ENCODE assay signal across 23 mouse cellular contexts in genomic region chrX:99662566-99662965, GRCm38 (mm10).
"Had no signal": no experiment of that assay in that cellular context is flagged by ENCODE, and none has a peak within 500 bp of the region (broad histone marks: within the 10 kb centered on the region; RNA-seq: fewer than 3 reads in every experiment).

No protein-coding gene starts in this region.

- H3K4me1 ChIP-seq: liver, embryonic 12.5 days; liver, embryonic 15.5 days; midbrain, embryonic 12.5 days; midbrain, embryonic 15.5 days; neural tube, embryonic 12.5 days; neural tube, embryonic 15.5 days had no signal

- ATAC-seq: liver, embryonic 12.5 days; midbrain, embryonic 15.5 days had no signal

- H3K9ac ChIP-seq: limb, embryonic 13.5 days; liver, embryonic 12.5 days; liver, embryonic 15.5 days; midbrain, embryonic 12.5 days; midbrain, embryonic 15.5 days; neural tube, embryonic 12.5 days; neural tube, embryonic 15.5 days had no signal

- H3K4me3 ChIP-seq: layer of hippocampus, adult 2 months; limb, embryonic 13.5 days; liver, embryonic 12.5 days; liver, embryonic 15.5 days; midbrain, embryonic 12.5 days; midbrain, embryonic 15.5 days; neural tube, embryonic 12.5 days; neural tube, embryonic 15.5 days had no signal

- H3K36me3 ChIP-seq: limb, embryonic 13.5 days; liver, embryonic 12.5 days; liver, embryonic 15.5 days; midbrain, embryonic 12.5 days; midbrain, embryonic 15.5 days; neural tube, embryonic 12.5 days; neural tube, embryonic 15.5 days had no signal

- DNase-seq: kidney, adult 2 months; kidney, postnatal 25 days; layer of hippocampus, adult 9-11 months; liver; lung, adult 18-20 months; lung, postnatal 14 days; lung, postnatal 4 days; right cerebral cortex, adult 18-20 months; right cerebral cortex, postnatal 14 days; right cerebral cortex, postnatal 4 days; thymus, adult 2 months; thymus, postnatal 14 days; thymus, postnatal 4 days had no signal

- H3K9me3 ChIP-seq: limb, embryonic 13.5 days; liver, embryonic 12.5 days; liver, embryonic 15.5 days; midbrain, embryonic 12.5 days; midbrain, embryonic 15.5 days; neural tube, embryonic 12.5 days; neural tube, embryonic 15.5 days had no signal

- H3K27ac ChIP-seq: kidney, postnatal 0 days; layer of hippocampus, adult 2 months; limb, embryonic 13.5 days; liver, embryonic 12.5 days; liver, embryonic 15.5 days; midbrain, embryonic 12.5 days; midbrain, embryonic 15.5 days; neural tube, embryonic 12.5 days; neural tube, embryonic 15.5 days; stomach, postnatal 0 days had no signal

- H3K4me2 ChIP-seq: limb, embryonic 13.5 days; liver, embryonic 12.5 days; liver, embryonic 15.5 days; midbrain, embryonic 12.5 days; midbrain, embryonic 15.5 days; neural tube, embryonic 12.5 days; neural tube, embryonic 15.5 days had no signal
